Mouse (Mus musculus) cerebellum, adult 9-11 months (tissue): ENCODE results near the gene Hivep2.

Source experiments
- DNase-seq: peaks from one replicate; pipeline ENCODE4 v3.0.0; 2022

Gene Hivep2

GRCm38 (mm10) chr10:13965974-13966829 is at the start of gene Hivep2:
TSS of gene Hivep2 (plus strand) at chr10:13966075.
- no peak for DNase-seq

DNA sequence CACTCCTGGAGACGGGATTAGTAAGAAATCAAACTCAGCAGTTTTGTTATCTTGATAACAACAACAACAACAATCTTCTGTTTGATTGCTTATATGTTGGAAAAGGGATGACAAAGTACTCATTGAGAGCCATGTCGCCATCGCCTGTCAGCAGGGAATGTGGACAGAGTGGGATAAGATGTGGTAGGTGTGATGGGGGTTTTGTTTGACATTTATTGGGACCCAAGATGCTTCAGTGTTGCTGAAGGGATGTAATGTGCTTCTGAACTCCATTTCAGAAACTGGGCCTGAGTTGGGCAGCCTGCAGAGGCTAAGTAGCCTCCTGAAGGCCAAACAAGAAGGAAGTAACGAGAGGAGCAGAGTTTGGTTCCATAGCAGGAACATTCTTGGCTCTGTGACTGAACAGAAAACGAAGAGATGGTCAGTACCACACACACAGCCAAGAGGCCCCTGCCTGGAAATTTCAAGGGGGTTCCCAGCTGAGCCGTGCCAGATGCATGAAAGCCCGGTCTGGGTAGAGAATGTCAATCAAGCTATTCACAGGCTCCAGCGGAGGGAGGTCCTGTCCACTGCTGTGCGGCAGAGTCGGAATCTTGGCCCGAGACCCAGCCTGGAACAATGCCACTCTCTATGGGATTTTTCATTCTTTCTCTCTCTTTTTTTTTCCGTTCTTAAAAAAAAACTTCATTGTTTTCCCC is 49.1 kb upstream of the Hivep2 start:
- peak; percentile 54 for DNase-seq

DNA sequence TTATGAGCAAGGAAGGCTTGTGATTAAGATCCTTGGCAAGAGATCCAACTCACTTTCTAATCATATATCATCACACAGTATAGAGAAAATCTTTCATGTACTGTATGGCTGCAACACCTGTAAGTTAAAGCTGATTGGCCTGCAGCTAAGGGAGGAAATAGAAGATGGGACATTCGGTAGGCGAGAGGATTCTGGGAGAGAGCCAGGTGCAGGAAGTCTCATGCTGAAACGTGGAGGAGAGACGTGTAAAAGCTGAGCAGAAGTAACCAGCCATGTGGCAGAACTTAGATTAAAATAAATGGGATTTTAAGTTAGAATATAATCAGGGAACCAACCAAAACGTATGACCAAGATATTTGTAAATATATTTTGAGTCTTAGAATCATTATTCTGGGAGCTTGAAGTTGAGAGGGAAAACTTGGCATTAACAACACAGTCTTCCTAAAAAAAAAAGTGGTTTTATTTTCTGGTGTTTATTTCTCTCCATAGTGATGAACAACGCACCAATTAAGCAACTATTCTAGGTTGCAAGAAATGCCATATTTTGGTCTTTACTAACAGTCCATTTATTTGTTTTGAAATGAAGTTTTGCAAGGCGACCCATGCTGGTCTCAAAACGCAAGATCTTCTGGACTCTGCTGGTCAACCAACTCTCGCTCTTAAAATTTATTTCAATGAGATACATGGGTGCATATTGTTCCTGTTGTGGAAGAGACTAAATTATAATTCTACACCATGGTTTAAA is 44.1 kb upstream of the Hivep2 start:
- DNase-seq = no peak

DNA sequence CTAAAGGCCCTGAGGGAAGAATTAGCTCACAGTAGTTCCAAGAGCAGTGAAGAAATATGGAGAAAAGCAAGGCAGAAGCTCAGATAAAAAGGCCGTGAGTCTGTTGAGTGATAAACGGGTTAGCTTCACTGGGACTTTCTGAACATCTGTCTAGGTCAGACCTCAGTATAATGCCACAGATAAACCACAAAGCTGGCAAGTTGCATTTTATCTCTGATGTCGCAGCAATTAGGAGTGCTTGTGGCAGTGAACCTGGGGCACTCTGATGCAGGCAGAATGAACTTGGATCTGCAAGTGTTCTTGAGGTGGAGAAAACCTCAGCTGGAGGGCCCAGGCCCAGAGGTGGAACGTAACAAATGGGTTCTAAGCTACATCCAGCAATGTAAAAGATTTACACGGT is 36.6 kb upstream of the Hivep2 start:
- no peak for DNase-seq

- no peak for DNase-seq
Measured at GRCm38 (mm10) chr10:13932147-13932546, 33.7 kb upstream of the Hivep2 start.

DNA sequence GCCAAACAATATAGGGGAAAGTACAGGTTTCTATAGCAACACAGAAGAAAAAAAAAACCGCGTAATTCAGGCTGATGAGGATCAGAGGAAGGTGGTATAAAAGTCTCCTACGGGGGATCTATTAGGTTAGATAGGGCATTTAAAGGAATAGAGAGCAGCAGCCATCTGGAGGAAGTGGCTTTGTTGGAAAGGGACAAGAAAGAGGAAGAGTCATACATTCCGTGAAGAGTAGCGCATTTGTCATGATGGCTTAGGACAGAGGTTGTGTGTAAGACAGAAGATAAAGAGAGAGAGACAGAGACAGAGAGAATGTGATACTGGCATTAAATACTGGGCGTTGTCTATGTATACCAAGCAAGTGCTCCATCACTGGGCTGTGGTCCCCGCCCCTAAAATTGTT is 32.6 kb upstream of the Hivep2 start:
- no peak for DNase-seq

- DNase-seq = no peak
Measured at GRCm38 (mm10) chr10:13935646-13936045, 30.2 kb upstream of the Hivep2 start.

DNA sequence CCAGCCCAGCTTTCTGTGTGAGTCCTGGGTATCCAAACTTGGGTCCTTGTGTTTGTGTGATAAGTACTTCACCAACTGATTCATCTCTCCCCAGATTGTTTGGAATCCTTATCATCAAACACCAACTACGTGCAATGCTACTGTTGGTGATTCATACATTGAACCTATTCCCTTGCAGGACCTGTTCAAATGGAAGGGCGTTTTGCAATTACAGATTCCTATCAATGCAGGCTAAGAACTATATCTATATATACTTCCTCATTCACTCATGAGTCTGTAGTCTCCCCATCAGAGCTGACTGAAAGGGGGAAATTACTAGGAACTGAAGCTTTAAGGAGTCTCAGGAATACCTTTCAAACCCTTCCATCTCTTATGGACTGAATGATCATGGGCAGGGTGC is 24.5 kb upstream of the Hivep2 start:
- no peak for DNase-seq

- DNase-seq = no peak
Measured at GRCm38 (mm10) chr10:13943706-13944105, 22.2 kb upstream of the Hivep2 start.

- DNase-seq = no peak
Measured at GRCm38 (mm10) chr10:13946498-13946897, 19.4 kb upstream of the Hivep2 start.

GRCm38 (mm10) chr10:13962965-13963364 is 2.9 kb upstream of the Hivep2 start:
- no peak for DNase-seq

DNA sequence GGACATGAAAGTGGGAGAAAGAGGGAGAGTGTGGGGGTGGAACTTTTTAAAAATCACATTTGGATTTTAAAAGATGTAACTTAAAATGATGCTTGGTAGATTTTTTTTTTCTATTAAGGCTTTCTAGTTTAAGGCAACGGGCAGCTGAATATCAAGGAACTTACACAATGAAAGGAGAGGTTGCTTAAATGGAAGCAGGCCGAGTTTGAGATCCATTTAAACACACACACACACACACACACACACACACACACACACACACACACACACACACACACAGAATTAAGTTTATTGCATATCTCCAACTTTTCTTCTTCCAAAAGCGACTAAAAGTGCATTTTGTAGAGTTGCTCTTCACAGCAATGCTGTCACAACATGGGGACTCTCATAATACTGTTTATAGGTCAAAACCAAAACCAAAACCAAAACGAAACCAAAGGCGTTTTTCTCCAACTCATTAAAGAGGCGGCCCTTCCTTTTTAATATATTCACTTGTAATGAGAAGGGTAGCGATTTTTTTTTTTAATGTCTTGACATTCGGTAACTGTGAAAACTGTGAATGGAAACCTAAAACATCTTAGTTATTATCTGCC is 1.9 kb upstream of the Hivep2 start:
- DNase-seq = no peak

- peak; percentile 84 for DNase-seq
Measured at GRCm38 (mm10) chr10:13964501-13965281, 1.2 kb upstream of the Hivep2 start.

DNA sequence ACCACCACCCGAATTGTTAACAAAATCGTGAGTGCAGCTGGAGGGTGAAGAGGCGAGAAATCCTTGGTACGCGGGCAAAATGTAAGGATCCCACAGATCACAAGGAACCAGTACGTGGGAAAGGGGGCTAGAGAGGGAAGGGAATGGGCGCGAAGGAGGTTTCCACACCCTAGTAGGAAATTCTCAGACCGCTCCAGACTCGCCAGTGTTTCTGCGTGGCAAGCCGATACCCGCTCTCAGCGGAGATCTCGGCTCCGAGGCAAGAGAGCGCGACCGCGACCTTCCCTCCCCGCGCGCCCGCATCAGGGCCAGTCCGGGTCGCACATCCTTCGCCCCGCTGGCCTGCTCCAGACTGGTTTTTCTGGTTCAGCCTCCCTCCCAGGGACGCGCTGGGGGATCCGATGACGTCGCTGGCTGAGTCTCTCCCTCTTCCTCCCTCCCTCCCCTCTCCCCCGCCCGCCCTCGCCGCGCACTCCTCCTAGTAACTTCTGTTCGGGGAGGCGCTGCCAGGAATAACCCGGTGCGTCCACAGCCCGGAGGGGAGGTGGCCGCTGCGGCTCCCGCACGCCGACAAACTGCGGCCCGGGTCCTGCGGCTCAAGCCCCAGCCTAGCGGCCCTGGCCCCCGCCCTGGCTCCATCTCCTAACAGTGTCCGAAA is 430 bp upstream of the Hivep2 start:
- DNase-seq = peak; percentile 93

- peak; percentile 76 for DNase-seq
Measured at GRCm38 (mm10) chr10:13966830-13967450, 1.1 kb downstream of the Hivep2 start.

DNA sequence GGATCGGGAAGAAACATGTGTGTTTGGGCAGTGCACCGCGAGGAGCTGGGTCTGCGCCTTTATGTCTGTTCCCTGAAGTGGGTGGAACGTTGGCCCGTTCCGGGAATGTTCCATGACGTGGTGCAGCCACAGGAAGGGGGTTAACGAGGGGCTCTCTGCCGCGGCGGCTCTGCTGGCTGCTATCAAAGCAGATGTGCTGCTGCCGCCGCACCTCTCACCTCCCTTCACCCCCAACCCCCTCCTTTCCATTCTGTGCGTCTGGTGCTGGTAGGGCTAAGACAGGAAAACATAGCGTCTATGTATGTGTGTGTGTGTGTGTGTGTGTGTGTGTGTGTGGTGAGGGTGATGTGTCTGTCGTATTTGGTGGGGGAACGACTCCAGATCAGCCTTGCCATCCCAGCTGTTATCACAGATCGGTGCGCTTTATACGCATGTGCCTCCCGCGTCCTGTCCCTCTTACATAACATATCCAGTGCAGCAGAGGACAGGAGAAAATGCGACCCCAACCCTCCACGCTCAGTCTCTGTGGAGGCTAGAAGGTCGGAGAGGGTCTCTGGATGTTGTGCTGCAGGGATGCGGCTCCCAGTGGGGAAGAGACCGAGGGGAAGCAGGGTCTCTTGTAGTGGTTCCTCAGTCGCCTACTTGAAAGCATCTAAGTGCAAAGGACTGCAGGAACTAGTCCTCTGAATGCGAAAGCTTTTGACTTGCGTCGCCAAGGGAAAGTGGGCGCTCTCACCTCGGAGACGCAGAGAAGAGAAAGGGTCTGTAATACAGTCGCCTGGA is 1.8 kb downstream of the Hivep2 start:
- peak; percentile 81 for DNase-seq

- DNase-seq = no peak
Measured at GRCm38 (mm10) chr10:13968234-13968555, 2.3 kb downstream of the Hivep2 start.

- peak; percentile 53 for DNase-seq
Measured at GRCm38 (mm10) chr10:13968989-13969388, 3.1 kb downstream of the Hivep2 start.

DNA sequence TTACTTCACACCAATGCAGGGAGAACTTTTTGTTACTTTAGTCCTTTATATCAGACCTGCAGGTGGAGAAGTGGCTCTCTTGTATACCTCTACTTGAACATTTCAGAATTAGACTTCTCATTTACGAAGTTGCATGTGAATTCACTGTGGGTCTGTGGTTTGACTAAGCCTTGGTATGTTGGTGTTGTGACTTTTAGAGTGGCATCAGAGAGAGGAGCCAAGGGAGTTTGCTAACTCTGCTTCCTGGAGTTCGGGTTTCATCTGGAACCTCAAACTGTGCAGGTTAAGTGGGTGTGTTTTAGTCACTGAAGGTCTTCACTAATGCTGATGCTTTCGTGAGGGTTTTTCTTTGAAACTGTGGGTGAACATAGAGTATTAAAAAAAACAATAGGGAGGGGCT is 4.4 kb downstream of the Hivep2 start:
- no peak for DNase-seq

GRCm38 (mm10) chr10:13971268-13971667 is 5.4 kb downstream of the Hivep2 start:
- DNase-seq = no peak
